Mouse (Mus musculus): ENCODE measurements around the gene Lamb3.

DNA sequence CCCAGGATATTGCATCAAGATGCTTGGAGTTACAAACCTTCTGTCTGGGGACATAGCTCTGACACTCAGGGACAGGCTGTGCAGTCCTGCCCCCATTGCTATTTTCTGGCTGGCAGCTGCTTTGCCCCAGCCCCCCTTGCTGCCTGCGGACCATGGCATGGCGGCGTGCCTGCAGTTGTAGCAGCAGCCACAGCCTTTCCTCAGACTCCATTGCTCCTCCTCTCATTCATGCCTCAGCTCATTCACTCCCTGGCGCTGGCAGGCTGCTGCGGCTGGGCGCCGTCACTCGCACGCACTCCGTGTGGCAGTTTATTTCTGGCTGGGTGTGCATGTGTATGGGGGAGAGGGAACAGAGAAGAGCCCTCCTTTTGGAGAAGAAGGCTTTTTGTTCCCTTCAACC is 160.6 kb downstream of the Lamb3 start:
- TF ChIP-seq CTCF (conservative IDR thresholded peaks at IDR 0.05; ENCODE audit: insufficient read depth, insufficient read length, low read depth, low read length) (no peak), POLR2A (IDR thresholded peaks at IDR 0.05; ENCODE audit: low read depth, low read length) (no peak)
